Mouse (Mus musculus): ENCODE results near the gene Gm28053. TPM values are rescaled to one million over a fixed set of nuclear protein-coding genes. Genes with fewer than 3 reads are reported as not detected.

The Gm28053 gene
- polyA plus RNA-seq, 1 experiment from 2014 or later = 1.7 TPM

Other genes starting within 250 kb of the Gm28053 start
- gene Atp6v0e2, start 181.0 kb upstream of the Gm28053 start, polyA plus RNA-seq (2016; fragmentation: Nextera tagmentation; extraction: Ambion mirVana) = 74.7 and 75.0 TPM in 2 replicates
- 19.7 and 22.5 TPM in 2 replicates for gene Lrrc61, start 163.8 kb upstream of the Gm28053 start, polyA plus RNA-seq (2016; fragmentation: Nextera tagmentation; extraction: Ambion mirVana)
- 1.8 and 3.3 TPM in 2 replicates for gene Rarres2, start 145.8 kb upstream of the Gm28053 start, polyA plus RNA-seq (2016; fragmentation: Nextera tagmentation; extraction: Ambion mirVana)
- not detected in 2 replicates for gene Gm45021, start 129.0 kb upstream of the Gm28053 start, polyA plus RNA-seq (2016; fragmentation: Nextera tagmentation; extraction: Ambion mirVana)
- 43.1 and 43.9 TPM in 2 replicates for gene Repin1, start 124.7 kb upstream of the Gm28053 start, polyA plus RNA-seq (2016; fragmentation: Nextera tagmentation; extraction: Ambion mirVana)
- gene Gm44965, start 124.7 kb upstream of the Gm28053 start, polyA plus RNA-seq (2016; fragmentation: Nextera tagmentation; extraction: Ambion mirVana) = not detected in 2 replicates
- 12.7 and 14.6 TPM in 2 replicates for gene Zfp775, start 116.5 kb upstream of the Gm28053 start, polyA plus RNA-seq (2016; fragmentation: Nextera tagmentation; extraction: Ambion mirVana)
- gene AI854703, start 91.8 kb upstream of the Gm28053 start, polyA plus RNA-seq (2016; fragmentation: Nextera tagmentation; extraction: Ambion mirVana) = 2.6 and 3.1 TPM in 2 replicates
- gene Gimap8, start 71.4 kb upstream of the Gm28053 start, polyA plus RNA-seq (2016; fragmentation: Nextera tagmentation; extraction: Ambion mirVana) = 1.0 and 1.1 TPM in 2 replicates
- 3.7 and 4.4 TPM in 2 replicates for gene Gimap9, start 42.5 kb upstream of the Gm28053 start, polyA plus RNA-seq (2016; fragmentation: Nextera tagmentation; extraction: Ambion mirVana)
- gene Gimap4, start 34.1 kb upstream of the Gm28053 start, polyA plus RNA-seq (2016; fragmentation: Nextera tagmentation; extraction: Ambion mirVana) = 4.2 and 5.4 TPM in 2 replicates
- gene Gimap6, start 10.4 kb upstream of the Gm28053 start, polyA plus RNA-seq (2016; fragmentation: Nextera tagmentation; extraction: Ambion mirVana) = 8.5 and 9.6 TPM in 2 replicates
- gene Gimap7, start within 50 bp of the Gm28053 start, polyA plus RNA-seq (2016; fragmentation: Nextera tagmentation; extraction: Ambion mirVana) = not detected in 2 replicates
- gene Gimap1, start 20.4 kb downstream of the Gm28053 start, polyA plus RNA-seq (2016; fragmentation: Nextera tagmentation; extraction: Ambion mirVana) = 5.4 and 6.7 TPM in 2 replicates
- gene Gimap5, start 27.6 kb downstream of the Gm28053 start, polyA plus RNA-seq (2016; fragmentation: Nextera tagmentation; extraction: Ambion mirVana) = 0.97 and 1.6 TPM in 2 replicates
- gene Gimap3, start 52.2 kb downstream of the Gm28053 start, polyA plus RNA-seq (2016; fragmentation: Nextera tagmentation; extraction: Ambion mirVana) = not detected in 2 replicates
- gene Tmem176a, start 122.3 kb downstream of the Gm28053 start, polyA plus RNA-seq (2016; fragmentation: Nextera tagmentation; extraction: Ambion mirVana) = 26.5 and 28.5 TPM in 2 replicates
- gene Tmem176b, start 122.9 kb downstream of the Gm28053 start, polyA plus RNA-seq (2016; fragmentation: Nextera tagmentation; extraction: Ambion mirVana) = 114 and 118 TPM in 2 replicates
- gene Aoc1, start 154.3 kb downstream of the Gm28053 start, polyA plus RNA-seq (2016; fragmentation: Nextera tagmentation; extraction: Ambion mirVana) = not detected in 2 replicates
- gene 1600015I10Rik, start 211.3 kb downstream of the Gm28053 start, polyA plus RNA-seq (2016; fragmentation: Nextera tagmentation; extraction: Ambion mirVana) = not detected in 2 replicates